Mouse (Mus musculus) right cerebral cortex, adult 2 months (tissue): Measurements from ENCODE around the gene Sox15.

Experiments used
- DNase-seq, 2 experiments: peaks; one replicate each; pipeline ENCODE4 v3.0.0; 2021 to 2022; ENCODE audit warnings: low spot score in 2 of 2

Gene Sox15

DNA sequence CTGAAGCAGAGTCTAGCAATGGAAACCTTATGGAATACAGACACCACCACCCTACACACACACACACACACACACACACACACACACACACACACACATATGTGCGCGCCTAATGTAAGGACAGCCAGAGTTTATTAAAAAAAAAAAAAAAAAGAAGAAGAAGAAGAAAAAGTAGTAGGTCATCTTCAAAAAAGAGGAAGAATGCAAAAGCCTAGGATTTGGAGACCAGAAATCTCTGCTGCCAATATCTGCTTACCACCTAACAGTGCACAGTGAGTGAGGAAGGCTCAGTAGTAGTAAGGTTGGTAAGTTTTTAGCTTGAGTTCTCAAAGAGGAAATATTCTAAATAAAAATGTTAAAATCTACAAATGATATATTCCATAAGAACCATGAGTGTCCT lies 24.0 kb downstream of the Sox15 start:
- DNase-seq: no peak

DNA sequence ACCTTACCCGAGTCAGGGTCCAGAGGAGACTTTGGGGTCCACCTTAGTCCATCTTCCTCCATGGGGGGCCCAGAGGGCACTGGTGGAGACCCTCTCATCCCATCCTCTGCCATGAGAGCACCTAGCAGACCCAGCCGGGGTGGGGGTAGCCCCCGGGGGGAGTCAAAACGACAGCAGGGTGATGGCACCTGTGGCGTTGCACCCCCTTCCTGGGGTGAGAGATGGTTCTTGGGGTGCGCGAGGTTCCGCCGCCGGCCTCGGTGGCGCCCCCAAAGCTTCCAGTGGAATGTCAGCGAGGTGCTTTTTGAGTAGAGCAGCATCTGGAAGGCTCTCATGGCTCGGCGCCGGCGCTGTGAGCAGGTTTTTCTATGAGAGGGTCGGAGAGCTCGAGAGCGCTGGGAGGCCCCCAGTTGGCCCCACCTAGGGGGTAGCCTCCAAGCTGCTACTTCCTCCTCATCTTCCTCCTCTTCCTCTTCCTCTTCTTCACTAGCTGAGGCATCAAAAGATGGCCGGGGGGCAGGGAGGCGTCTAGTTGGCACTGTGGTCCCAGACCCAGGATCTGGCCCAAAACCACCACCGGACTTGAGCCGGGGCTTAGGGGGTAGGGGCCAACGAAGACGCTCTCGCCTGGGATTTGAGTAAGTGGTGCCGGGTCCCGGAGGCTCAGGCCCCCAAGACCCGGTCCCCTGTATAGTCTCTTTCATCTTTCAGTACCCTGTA lies 25.2 kb downstream of the Sox15 start:
- DNase-seq: no peak

DNA sequence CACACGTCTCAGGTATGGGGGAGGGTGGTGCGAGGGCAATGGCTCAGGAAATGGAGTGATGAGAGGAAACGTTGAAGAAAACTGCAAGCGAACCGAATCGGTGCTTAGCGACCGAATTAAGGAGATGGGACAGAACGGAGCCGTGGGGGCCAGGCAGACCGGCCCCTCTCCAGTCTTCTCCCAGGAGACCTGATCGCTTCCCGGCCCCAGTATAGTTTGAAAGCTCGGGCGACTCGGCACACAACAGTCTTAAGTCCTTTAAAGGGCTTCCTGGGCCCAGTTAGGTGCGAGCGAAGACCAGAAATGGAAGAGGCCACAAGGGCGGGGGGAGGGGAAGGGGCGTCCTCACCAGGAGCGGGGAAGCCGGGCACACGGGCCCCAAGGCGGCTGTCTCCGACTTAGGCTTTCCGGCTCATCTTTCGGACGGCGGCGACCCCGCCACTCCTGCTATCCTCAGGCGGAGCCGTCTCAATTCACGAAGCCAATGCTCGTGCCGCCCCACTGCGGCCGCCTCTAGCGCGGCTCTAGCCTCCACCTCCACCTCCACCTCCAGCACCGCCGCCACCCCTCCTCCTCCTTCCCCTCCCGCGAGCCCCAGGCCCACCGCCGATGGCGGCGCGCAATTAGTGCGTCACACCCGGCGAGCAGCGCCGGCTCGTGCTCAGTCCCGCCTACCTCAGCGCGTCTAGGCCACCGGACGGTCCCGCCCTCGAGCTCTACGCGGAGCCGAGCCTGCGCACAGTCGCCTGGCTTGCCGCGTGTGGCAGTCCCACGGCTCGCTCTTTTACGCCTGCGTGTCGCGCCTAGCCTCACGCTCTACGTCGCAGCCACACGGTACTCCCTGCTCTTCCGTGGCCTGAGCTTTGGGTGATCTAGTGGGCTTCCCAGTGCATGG lies 26.4 kb downstream of the Sox15 start, which contains the start of gene Senp3:
Gene Senp3 (minus strand): TSS at position 771 of the 895 bp plus-strand sequence.
- DNase-seq: peak; percentile 97

DNA sequence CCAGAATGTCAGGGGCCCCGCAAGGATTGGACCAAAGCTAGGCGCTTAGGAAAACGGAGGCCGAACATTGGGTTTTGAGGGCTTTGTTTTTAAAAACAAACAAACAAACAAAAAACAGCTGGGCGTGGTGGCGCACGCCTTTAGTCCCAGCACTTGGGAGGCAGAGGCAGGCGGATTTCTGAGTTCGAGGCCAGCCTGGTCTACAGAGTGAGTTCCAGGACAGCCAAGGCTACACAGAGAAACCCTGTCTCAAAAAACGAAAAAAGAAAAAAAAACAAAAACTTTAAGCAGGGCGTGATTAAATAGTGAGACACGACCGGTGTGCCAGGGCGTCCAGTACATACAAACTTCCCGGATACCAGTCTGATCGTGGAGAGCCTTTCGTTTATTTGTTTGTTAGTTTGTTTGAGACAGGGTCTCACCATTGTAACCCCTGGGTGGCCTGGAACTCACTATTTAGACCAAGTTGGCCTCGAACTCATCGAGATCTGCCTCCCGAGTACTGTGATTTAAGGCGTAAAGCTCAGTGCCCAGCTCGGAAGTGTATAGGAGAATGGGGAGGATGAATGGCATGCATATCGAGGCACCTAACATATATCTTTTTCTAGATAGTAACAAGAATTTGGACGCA lies 27.2 kb downstream of the Sox15 start:
- no peak for DNase-seq

DNA sequence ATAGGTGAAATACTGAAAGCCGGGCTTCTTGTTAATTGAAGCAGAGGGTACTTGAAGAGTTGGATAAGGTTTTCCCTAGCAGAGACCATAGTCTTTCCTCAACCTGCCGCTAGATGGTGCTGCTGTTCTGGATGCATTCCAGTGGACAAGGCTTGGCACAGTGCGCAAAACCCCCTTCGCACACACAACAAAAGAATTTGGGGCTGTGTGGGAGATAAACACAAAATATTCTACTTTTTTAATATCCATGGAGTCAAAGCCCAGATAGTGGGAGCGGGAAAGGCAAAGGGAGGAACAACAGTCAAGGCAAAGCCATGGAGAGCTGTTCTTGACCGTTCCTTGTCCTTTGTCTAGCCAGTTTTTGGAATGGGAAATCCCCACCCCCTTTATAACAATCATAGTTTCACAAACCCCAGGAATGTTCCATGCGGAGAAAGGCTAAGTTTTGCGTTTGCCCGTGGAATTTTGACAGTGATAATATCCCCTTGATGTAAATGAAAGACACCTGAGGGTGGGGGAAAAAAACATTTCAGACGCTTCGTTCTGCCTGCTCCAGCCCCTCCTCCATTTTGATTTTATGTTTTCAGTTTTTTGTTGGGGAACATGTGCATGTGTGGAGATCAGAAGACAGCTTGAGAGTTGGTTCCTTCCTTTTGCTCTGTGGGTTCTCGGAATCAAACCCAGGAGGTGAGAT lies 27.9 kb downstream of the Sox15 start:
- DNase-seq: peak; percentile 94 to 96

DNA sequence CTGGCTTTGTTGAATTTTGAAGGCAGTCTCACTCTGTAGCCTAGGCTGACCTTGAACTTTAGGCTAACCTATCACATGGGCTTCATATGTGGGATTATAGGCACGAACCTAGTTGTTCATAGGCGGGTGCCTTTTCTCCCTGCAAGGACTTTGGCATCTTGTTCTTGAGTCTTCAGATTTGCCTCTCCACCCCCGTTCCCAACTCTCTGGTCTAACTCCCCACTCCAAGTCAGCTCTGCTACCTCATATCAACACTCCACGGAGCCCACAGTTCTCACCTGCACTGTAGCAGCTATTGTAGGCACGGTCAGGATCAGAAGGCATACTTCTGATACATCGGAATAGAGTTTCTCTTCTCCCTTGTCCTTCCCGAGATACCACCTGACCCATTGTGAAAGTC lies 28.5 kb downstream of the Sox15 start:
- no peak for DNase-seq

DNA sequence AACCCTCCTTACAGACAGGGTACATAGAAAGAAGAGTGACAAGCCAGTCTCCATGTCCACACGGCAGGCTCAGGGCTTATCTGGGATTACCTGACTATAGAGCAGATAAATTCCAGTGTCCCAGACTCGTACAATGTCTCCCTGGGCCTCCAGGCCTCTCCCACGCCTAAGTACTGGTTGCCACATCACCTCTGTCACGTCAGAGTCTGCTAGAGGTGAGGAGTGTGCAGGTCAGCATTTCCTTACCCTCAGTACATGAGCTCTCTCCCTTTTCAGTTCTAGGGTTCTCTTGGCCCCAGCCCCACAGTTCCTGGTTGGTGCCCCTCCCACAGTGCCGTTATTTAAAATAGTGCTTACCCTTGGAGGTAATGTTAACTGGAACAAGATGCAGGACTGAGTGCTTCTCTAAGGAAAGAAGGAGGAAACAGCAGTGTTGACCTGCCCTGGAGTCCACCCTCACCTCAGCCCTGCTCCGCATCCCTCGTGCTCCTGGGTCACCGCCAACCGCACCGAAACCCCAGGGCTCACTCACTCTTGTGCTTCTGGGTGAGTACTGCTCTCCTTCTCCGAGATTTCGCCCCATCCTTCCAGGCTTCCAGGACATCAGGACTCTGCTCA lies 29.1 kb downstream of the Sox15 start:
- DNase-seq: no peak

DNA sequence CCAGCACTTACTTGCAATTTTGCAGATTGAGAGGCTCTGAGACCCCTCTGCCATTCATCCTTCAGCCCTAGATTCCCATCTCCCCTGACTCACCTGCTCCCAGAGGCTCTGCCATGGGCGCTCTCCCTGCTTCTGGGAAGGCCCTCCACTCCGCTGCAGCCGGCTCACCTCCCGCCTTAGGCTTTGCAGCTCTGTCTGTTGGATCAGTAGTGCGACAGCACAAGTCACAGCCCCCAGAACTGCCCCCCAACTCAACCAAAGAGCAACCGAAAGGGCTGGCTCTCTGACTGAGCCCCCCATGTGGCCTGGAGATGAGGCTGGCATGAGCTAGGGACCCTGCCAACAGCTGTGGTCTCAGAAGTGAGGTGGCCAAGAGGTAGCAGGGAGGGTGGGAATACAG lies 29.8 kb downstream of the Sox15 start:
- no peak for DNase-seq

DNA sequence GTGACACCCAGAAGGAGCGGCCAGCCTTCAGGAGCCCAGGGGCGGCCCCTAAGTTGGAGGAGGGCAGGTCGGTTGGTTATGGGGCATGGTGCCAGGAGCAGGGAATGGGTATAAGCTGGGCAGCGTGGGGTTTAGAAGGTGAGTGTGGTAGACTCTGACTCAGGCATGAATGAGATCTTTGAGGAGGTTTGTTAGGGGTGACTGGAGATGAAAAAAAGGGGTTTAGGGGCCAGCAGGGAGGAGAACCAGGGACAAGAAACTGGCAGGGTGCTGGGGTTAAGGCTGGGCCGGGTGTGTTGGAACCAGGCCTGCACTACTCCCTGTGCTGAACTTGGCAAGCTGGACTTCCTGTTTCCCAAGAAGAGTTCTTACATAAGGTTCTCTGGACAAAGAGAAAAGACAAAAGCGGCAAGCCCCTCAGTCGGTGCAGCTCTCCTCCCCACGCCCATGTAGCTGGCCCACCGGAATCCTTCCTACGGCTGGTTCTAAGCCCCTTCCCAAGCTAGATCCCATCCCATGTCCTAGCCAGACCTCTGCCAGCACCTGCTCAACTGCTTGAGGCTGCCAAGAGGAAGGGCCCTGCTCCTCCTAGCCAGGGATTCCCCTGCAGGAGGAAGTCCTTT lies 30.5 kb downstream of the Sox15 start, which contains the start of gene Tnfsf13:
Gene Tnfsf13 (minus strand): TSS at position 259 of the 623 bp plus-strand sequence.
- DNase-seq: peak in 1 of 2 experiments; percentile 65

DNA sequence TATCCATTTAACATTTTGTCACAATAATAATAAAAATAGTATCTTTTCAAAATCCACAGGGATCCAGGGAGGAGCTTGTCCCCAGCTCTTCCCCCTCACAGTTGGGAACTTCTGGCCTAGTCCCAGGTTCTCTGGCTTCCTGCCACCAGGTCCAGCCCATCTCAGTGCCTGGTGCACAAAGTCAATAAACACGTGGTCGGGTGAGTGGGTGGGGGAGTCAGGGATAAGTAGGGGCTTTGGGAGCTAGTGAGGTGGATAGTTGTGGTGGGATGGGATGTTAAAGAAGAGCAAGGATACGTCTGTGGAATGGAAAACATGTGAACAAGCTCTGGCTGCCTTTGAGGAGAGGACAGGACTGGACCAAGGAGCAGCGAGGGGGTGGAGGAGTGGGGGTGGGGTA lies 31.3 kb downstream of the Sox15 start:
- no peak for DNase-seq

DNA sequence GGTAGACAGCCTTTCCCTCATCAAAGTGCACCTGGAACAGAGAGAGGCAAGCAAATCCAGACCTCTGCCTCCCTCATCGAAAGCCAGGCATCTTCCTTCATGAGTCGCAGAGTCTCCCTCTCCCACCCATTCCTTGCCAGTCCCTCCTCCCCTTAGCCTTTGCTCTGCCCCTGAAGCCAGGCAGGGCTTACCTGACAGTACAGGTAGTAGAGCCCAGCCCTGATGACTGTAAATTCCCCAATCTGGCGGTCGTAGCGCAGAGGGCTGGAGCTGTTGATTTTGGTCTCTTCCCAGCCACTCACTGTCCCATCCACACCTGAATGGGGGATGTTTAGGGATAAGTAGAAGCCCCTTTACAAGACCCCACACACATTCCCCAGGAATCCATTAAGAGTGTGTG lies 31.9 kb downstream of the Sox15 start:
- no peak for DNase-seq

DNA sequence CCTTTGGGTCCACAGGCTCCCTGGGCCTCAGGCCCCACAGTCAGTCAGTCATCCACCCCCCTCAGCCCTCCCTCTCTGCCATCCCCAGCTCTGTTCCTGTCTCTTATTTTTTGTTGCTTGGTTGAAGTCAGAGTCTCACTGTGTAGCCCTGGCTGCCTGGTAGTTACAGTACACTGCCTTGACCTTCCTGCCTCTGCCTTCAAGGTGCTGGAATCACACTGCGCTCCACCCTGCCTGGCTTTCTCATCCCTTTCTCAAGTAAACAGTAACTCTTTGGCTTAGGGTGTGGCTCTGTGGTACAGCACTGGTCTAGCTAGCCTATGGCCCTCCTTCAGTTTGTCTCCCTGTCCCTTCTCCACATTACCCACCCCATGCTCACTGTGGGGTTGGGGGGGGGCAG lies 34.8 kb downstream of the Sox15 start:
- DNase-seq: no peak

DNA sequence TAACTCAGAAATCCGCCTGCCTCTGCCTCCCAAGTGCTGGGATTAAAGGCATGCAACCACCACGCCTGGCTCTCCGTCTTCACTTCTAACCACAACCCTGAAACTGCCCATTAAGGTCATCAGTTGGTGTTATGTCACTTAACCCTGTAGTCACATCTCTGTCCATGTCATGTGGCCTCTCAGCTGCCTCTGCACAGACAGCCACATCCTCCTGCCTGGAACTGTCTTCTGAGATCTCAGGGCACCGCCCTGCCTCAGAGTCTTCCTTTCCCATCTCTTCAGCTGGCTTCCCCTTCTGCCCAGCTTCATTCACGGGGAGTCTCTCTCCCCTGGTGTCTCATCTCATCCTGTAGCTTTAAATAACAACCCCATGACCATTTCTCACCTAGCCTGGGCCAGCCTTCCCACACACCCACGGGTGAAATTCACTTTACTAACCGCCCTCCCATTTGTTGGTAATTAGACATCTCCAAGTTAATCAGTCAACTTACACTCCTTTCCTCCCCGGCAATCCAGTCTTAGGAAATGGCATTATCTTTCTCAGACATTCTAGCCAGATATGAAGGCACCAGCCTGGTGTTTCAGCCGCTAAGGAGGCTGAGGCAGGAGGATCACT lies 37.2 kb downstream of the Sox15 start:
- no peak for DNase-seq

DNA sequence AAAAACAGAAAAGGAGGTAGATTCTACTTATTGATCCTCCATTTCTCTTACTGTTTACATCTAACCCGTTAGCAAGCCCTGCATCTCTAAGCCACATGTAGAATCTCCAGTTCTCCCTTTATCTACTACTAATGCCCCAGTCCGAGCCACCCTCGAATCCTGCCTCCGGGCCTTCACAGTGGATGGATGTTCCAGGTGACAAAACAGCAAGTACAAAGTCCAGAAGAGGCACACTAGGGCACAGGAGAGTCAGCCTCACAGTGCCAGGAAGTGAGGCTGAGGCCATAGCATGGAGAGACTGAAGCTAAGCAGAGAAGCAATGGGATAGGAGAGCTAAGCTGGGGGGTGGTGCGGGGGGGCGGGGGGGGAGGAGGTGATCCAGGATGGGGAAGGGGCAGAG lies 37.7 kb downstream of the Sox15 start:
- no peak for DNase-seq

DNA sequence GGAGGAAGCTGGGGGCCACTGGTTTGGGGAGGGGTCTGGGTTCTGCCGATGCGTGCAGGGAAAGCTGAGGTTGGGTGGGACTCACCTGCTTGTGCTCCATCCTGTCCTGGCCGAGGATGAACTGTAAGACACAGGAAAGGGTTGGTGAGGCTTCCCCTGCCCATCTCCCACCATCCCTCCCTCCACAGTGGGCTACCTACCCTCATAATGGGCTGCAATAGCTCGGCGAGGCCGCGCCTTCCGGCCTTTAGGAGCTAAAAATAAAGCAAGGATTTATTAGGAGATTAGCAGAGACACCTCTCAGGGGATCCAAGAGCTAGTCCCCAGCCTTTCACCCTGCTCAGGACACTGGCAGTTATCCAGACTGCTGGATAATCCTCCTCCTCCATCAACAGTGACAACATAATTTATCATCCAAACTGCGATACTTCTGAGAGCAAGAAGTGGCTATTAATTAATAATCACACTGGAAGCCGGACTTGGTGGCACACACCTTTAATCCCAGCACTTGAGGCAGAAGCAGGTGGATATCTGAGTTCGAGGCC lies 38.4 kb downstream of the Sox15 start:
- DNase-seq: no peak

DNA sequence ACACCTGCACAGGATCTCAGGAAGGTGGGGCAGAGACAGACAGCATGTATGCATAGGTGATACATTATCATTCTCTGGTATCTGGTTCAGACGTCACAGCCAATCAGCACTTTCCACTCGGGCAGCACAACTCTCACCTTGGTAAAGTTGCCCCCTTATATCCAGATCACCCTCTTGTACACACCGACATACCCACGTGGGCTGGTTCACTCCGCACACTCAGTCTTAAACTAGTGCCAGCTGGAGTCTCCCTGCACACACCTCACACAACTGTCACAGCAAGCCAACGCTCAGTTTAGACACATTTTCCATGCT lies 39.9 kb downstream of the Sox15 start:
- DNase-seq: peak in 1 of 2 experiments; percentile 65

DNA sequence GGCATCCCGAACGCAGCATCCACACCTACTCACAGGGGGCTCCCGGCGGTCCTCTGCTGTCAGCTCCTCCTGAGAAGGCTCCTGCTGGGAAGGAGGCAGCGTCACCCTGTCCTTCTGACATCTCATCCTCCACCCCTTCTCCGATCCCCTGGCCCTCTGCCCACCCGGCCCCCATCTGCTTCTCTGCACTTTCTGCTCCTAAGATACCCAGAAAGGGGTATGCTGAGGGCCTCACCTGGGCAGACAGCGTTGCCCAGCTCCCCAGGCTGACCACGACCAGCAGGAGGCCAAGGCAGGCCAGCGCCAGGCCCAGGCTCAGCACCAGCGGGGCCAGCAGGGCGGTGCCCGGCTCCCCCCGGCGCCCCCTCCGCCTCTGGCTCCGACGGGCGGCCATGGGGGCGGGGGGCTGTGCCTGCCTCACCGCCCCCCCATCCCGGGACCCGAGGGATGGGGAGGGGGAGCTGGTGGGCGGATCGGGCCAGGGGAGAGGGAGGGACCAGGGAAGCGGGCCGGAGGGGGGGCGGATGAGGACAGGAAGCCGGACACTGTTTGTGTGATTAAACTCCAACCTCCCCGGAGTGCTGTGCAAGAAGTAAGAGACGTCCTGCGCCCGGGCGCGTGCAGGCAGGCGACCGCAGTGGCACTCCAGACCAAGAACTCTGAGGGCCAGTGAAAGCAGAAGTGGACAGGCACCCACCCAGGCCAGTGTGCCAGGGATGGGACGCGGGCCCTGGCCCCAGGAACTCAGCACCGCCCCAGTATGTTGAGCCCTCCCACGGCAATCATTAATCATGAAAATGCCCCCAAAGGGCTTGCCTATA lies 40.5 kb downstream of the Sox15 start, which contains the start of the genes Tnfsf12 and Tnfsfm13:
Gene Tnfsf12 (minus strand): TSS at position 489 of the 821 bp plus-strand sequence.
Gene Tnfsfm13 (minus strand): TSS at position 738 of the 821 bp plus-strand sequence.
- peak; percentile 36 to 63 for DNase-seq

DNA sequence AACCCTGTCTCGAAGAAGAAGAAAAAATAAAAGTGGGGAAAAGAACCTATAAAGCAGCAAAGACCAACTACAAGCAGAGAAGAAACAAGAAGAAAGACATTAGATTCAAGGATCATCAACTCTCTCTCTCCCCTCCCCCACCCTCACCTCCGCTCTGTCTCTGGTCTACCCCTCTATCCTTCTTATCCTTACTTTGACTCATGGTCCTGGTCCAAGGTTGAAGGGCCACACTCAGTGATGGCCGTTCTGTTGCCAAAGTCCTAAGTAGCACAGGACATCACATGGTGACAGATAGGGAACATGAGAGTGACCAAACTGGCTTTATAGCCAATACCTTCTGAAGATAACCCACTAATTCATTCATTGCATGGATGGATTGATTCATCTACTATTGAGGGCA lies 42.3 kb downstream of the Sox15 start:
- no peak for DNase-seq

DNA sequence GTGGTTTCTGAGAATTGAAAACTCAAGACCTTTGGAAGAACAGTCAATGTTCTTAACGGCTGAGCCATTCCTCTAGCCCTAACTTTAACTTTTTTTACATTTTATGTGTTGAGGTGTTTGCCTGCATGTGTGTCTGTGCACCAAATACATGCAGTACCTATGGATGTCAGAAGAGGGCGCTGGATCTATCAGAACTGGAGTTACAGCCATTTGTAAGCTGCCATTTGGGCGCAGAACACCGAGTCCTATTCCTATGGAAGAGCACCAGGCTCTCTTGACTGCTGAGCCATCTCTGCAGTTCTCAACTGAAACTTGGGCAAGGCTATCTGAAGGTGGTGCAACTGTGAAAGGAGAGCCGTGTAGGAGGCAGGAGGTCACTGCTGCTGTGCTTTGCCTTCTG lies 43.5 kb downstream of the Sox15 start:
- no peak for DNase-seq
